Mouse (Mus musculus) MEL (cell line): Measurements from ENCODE around the gene Cnn2.

Experiments
- EP300 ChIP-seq, 2 experiments: IDR thresholded peaks; 2 replicates each; pipeline ENCODE4 v1.6.1; 2011; ENCODE audit warnings: improper control_type of control experiment in 2 of 2, low read length in 2 of 2, low read depth in 1 of 2, mild to moderate bottlenecking in 1 of 2
- MEF2A ChIP-seq: IDR thresholded peaks from 2 replicates; pipeline ENCODE4 v1.6.1; 2014; ENCODE audit warnings: low read depth, mild to moderate bottlenecking, inconsistent platforms, low read length, improper control_type of control experiment; ENCODE audit not compliant: poor library complexity, insufficient replicate concordance, severe bottlenecking; ENCODE audit errors: extremely low read depth
- POLR2A ChIP-seq, 2 experiments: IDR thresholded peaks; 2 replicates each; pipeline ENCODE4 v1.6.1; 2011 to 2012; ENCODE audit warnings: low read length in 2 of 2, mild to moderate bottlenecking in 2 of 2, control low read depth in 1 of 2, improper control_type of control experiment in 1 of 2, low read depth in 1 of 2, moderate library complexity in 1 of 2; ENCODE audit not compliant: control insufficient read depth in 1 of 2, insufficient read depth in 1 of 2, poor library complexity in 1 of 2

DNA sequence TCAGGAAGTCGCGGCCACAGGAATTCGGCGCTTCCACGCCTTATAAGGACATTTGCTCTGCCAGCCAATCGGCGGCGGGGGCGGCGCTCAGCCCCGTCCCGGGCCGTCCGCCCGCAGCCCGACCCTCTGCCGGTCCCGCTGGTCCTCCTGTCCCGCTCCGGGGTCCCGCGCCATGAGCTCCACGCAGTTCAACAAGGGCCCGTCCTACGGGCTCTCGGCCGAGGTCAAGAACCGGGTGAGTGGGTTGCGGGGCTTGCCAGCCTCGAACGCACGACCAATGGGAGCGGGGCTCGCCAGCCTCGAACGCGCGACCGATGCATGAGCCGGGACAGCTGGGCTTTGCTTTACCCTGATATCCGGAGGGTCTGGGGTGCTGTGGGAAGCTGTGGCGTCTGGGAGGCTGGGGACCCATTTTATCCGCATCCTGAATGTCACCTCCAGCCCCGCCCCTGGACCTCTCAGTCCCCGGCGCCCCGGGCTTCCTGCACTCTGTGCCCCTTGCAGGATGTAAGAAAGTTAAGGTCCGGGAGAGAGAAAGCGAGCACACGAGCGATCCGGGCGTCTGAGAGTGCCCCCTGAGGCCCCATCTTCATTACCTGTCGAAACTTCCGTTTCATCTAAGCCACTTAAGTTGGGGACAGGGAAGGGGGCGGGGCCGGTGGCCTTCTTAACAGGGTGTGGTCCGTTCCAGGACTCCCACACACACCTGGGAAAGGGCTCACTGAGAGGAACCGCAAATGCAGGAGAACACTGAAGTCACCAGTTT, at the start of gene Cnn2:
- 0 out of 4 replicates have a peak, but pooled peaks of 1 of the 2 experiments have one; percentile 42 for TF ChIP-seq POLR2A (IDR thresholded peaks at IDR 0.05; ENCODE audit: control insufficient read depth in 1 of 2, insufficient read depth in 1 of 2, low read depth in 1 of 2, low read length in 2 of 2, poor library complexity in 1 of 2)
- 0 out of 2 replicates have a peak, but pooled peaks have one; percentile 16 for TF ChIP-seq MEF2A
- TF ChIP-seq EP300 (IDR thresholded peaks at IDR 0.05; ENCODE audit: low read depth in 1 of 2, low read length in 2 of 2), result no peak
